Mouse (Mus musculus) limb, embryonic 11.5 days (tissue): Measurements from ENCODE around the gene Pdrg1. TPM values are rescaled to one million over a fixed set of nuclear protein-coding genes. Genes with fewer than 3 reads are reported as not detected.

Experiments used
- polyA plus RNA-seq: library from polyadenylated mRNA; unstranded; fragments of >200 nt; fragmentation: Nextera tagmentation; extraction: Ambion mirVana; gene quantifications from 2 replicates; pipeline ENCODE4 v1.2.1, GENCODE M21; 2014

Pdrg1 gene
- polyA plus RNA-seq, 1 experiment from 2014 or later = 59.0 TPM

Other genes with a start within 250 kb of the Pdrg1 start
- 109 and 110 TPM in 2 replicates for gene Bcl2l1, start 183.7 kb downstream of the Pdrg1 start, polyA plus RNA-seq
- 172 and 182 TPM in 2 replicates for gene Tpx2, start 167.5 kb downstream of the Pdrg1 start, polyA plus RNA-seq
- gene Mylk2, start 104.1 kb downstream of the Pdrg1 start, polyA plus RNA-seq = not detected in 2 replicates
- gene Foxs1, start 82.2 kb downstream of the Pdrg1 start, polyA plus RNA-seq = 0.29 and 0.38 TPM in 2 replicates
- gene Dusp15, start 63.7 kb downstream of the Pdrg1 start, polyA plus RNA-seq = 0.37 and 1.0 TPM in 2 replicates
- 0.35 and 0.62 TPM in 2 replicates for gene Ttll9, start 52.9 kb downstream of the Pdrg1 start, polyA plus RNA-seq
- not detected in 2 replicates for gene Xkr7, start 16.4 kb upstream of the Pdrg1 start, polyA plus RNA-seq
- 1.0 and 1.4 TPM in 2 replicates for gene Ccm2l, start 50.5 kb upstream of the Pdrg1 start, polyA plus RNA-seq
- 1.4 TPM in 2 replicates for gene Hck, start 93.0 kb upstream of the Pdrg1 start, polyA plus RNA-seq
- gene Tm9sf4, start 145.9 kb upstream of the Pdrg1 start, polyA plus RNA-seq = 79.7 and 97.5 TPM in 2 replicates
- 6.1 and 7.9 TPM in 2 replicates for gene Tspyl3, start 210.0 kb upstream of the Pdrg1 start, polyA plus RNA-seq
- 29.6 and 33.0 TPM in 2 replicates for gene Plagl2, start 226.0 kb upstream of the Pdrg1 start, polyA plus RNA-seq
- 7.3 and 7.9 TPM in 2 replicates for gene Pofut1, start 226.1 kb upstream of the Pdrg1 start, polyA plus RNA-seq